Mouse (Mus musculus) heart, postnatal 10 days (tissue): Measurements from ENCODE around the gene Zfp511. TPM values are rescaled to one million over a fixed set of nuclear protein-coding genes. Genes with fewer than 3 reads are reported as not detected.
A peak's percentile ranks its signal among the peaks of the same experiment; 100 is the strongest.

Experiments
- DNase-seq, 2 experiments: peaks; one replicate each; pipeline ENCODE4 v3.0.0; 2021
- intact Hi-C: fragments of 180-260 bp; cut with DNase I; formaldehyde crosslinking; loops from one replicate; pipeline ENCODE4 v1.15.1; 2025
- microRNA-seq, 2 experiments: library from miRNA; unstranded; fragments of <30 nt; microRNA quantifications; one replicate each; pipeline ENCODE4 v1.2.0; 2022
- total RNA-seq, 2 experiments: library from RNA; stranded (reverse); gene quantifications; 2 replicates each; pipeline ENCODE4 v1.2.3; 2021

Gene Zfp511
- total RNA-seq, 2 experiments from 2014 or later = 13.1 to 13.8 TPM

DNA sequence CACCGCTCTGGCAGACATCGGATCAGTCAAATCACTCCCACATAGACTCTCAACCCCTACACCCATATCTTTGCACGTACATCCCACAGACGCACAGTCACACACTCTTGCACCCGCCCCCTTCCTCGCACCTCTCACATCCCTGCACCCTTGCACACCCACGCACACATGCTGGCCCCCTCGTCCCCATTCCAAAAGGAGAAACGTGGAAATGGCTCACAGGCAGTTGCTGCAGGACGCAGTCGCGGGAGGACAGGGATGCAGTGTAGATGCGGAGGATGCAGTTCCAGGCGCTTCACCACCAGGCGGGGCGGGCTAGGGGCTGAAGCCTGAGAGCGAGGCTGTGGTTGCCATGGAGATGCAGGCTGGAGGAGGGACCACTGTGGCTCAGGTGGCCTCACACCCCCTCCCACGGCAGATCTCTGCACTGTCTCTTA is 46.1 kb downstream of the Zfp511 start, which contains the start of gene Caly:
Gene Caly (minus strand): TSS at position 307 of the 437 bp plus-strand sequence.
- DNase-seq = peak in 1 of 2 experiments; percentile 40
- intact Hi-C loops = no loop called here

Small RNA genes within 50 kb of the gene (microRNA-seq; reads per million reads assigned to microRNA genes)
- 0 to 0.70 reads per million in 2 experiments for gene Mir7062

Other genes with a start within 250 kb of the Zfp511 start
- not detected for gene Adgra1, start 202.2 kb upstream of the Zfp511 start, total RNA-seq
- not detected for gene Kndc1, start 141.7 kb upstream of the Zfp511 start, total RNA-seq
- not detected for gene Utf1, start 92.6 kb upstream of the Zfp511 start, total RNA-seq
- not detected for gene 6430531B16Rik, start 57.6 kb upstream of the Zfp511 start, total RNA-seq
- gene Adam8, start 43.8 kb upstream of the Zfp511 start, total RNA-seq = under 1 TPM; 0.30 to 0.86 TPM
- gene Tubgcp2, start 278 bp downstream of the Zfp511 start, total RNA-seq = 10 to 100 TPM; 36.5 to 37.1 TPM
- not detected for gene Msx3, start 12.7 kb downstream of the Zfp511 start, total RNA-seq
- gene Caly, start 46.2 kb downstream of the Zfp511 start, total RNA-seq = under 1 TPM in 1 of 2 experiments, not detected in 1; 0.25 TPM
- not detected for gene Prap1, start 57.0 kb downstream of the Zfp511 start, total RNA-seq
- gene Fuom, start 66.0 kb downstream of the Zfp511 start, total RNA-seq = 10 to 100 TPM; 90.7 to 93.7 TPM
- 1 to 10 TPM; 4.1 to 5.6 TPM for gene Paox, start 79.4 kb downstream of the Zfp511 start, total RNA-seq
- gene Echs1, start 80.1 kb downstream of the Zfp511 start, total RNA-seq = 100 to 1,000 TPM; 240 to 272 TPM
- 10 to 100 TPM; 22.9 to 25.3 TPM for gene Mtg1, start 101.2 kb downstream of the Zfp511 start, total RNA-seq
- under 1 TPM; 0.50 to 0.55 TPM for gene Sprn, start 118.5 kb downstream of the Zfp511 start, total RNA-seq
- not detected for gene Olfr522, start 128.4 kb downstream of the Zfp511 start, total RNA-seq
- not detected for gene Olfr523, start 136.8 kb downstream of the Zfp511 start, total RNA-seq
- gene Olfr524, start 169.6 kb downstream of the Zfp511 start, total RNA-seq = not detected
- gene Cd163l1, start 181.9 kb downstream of the Zfp511 start, total RNA-seq = not detected
- not detected for gene 5830411N06Rik, start 210.9 kb downstream of the Zfp511 start, total RNA-seq